ENCODE assay signal across 19 mouse cellular contexts in the genomic region with DNA sequence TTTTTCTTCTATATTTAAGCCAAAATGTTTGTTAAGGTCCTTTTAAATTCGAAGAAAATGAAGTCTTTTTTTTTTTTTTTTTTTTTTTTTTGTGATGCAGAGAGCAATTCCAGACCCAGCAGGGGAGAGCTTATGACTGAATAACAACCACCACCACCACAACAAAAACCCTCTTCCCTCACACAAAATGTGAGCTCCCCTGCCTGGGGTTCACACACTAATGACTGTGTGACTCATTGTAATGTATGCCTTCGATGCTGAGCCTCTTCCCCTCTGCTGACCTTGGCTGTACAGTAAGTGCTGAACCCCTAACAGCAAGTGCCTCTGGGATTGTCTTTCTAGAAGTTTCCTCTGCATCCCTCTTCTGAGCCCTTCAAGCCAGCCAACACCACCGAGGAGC.
"Had no signal": no experiment of that assay in that cellular context is flagged by ENCODE, and none has a peak within 500 bp of the region (broad histone marks: within the 10 kb centered on the region; RNA-seq: fewer than 3 reads in every experiment).

No protein-coding gene starts in this region.

- H3K27me3 ChIP-seq: midbrain, embryonic 12.5 days; neural tube, embryonic 13.5 days; neural tube, embryonic 15.5 days; stomach, embryonic 15.5 days had no signal

- ATAC-seq: midbrain, embryonic 16.5 days had no signal

- H3K4me2 ChIP-seq: lung, embryonic 14.5 days; midbrain, embryonic 12.5 days; neural tube, embryonic 13.5 days; neural tube, embryonic 15.5 days; stomach, embryonic 15.5 days had no signal

- DNase-seq: lung, adult 18-20 months; lung, embryonic 14.5 days; lung, postnatal 10 days; lung, postnatal 4 days; midbrain, embryonic 14.5 days; retina, postnatal 1 day; right cerebral cortex, adult 18-20 months; right cerebral cortex, postnatal 25 days; thymus, adult 2 months; thymus, postnatal 25 days; thymus, postnatal 4 days had no signal

- H3K27ac ChIP-seq: midbrain, embryonic 10.5 days; midbrain, embryonic 12.5 days; neural tube, embryonic 13.5 days; neural tube, embryonic 15.5 days; stomach, embryonic 15.5 days; stomach, postnatal 0 days had no signal

- H3K9me3 ChIP-seq: midbrain, embryonic 10.5 days; midbrain, embryonic 12.5 days; neural tube, embryonic 13.5 days; neural tube, embryonic 15.5 days; stomach, embryonic 15.5 days had no signal

- H3K4me3 ChIP-seq: midbrain, embryonic 10.5 days; midbrain, embryonic 12.5 days; myocyte; neural tube, embryonic 13.5 days; neural tube, embryonic 15.5 days; stomach, embryonic 15.5 days had no signal

- H3K9ac ChIP-seq: lung, embryonic 14.5 days; midbrain, embryonic 12.5 days; neural tube, embryonic 13.5 days; neural tube, embryonic 15.5 days; stomach, embryonic 15.5 days had no signal

- H3K4me1 ChIP-seq: midbrain, embryonic 10.5 days; midbrain, embryonic 12.5 days; neural tube, embryonic 13.5 days; neural tube, embryonic 15.5 days; stomach, embryonic 15.5 days had no signal

- H3K36me3 ChIP-seq: midbrain, embryonic 10.5 days; midbrain, embryonic 12.5 days; neural tube, embryonic 13.5 days; neural tube, embryonic 15.5 days; stomach, embryonic 15.5 days had no signal
